Mouse (Mus musculus) hindbrain, embryonic 14.5 days (tissue): ENCODE measurements around the gene Casp9. TPM values are rescaled to one million over a fixed set of nuclear protein-coding genes. Genes with fewer than 3 reads are reported as not detected.

Source experiments
- ATAC-seq: fragments of 200-750 bp; cut with Nextera tagmentation; 2 replicates; pipeline ENCODE4 v1.8.0; 2017; ENCODE audit warnings: moderate number of reproducible peaks, mild to moderate bottlenecking, moderate TSS enrichment, moderate library complexity; ENCODE audit not compliant: low FRiP score
- DNase-seq: peaks from one replicate; pipeline ENCODE4 v3.0.0-alpha.2; 2015; ENCODE audit warnings: low spot score
- H3K27ac ChIP-seq: fragments of 300-500 bp; sonication (generic); 2 replicates; pipeline ENCODE4 v1.5.1; 2014; ENCODE audit warnings: mild to moderate bottlenecking, moderate library complexity
- H3K27me3 ChIP-seq: fragments of 300-500 bp; sonication (generic); 2 replicates; pipeline ENCODE4 v1.6.1; 2014; ENCODE audit warnings: mild to moderate bottlenecking, low read length, mixed read lengths; ENCODE audit not compliant: control insufficient read depth, insufficient read depth
- H3K36me3 ChIP-seq: fragments of 300-500 bp; sonication (generic); replicated peaks from 2 replicates; pipeline ENCODE4 v1.6.1; 2014; ENCODE audit not compliant: control insufficient read depth, insufficient read depth
- H3K4me1 ChIP-seq: fragments of 300-500 bp; sonication (generic); replicated peaks from 2 replicates; pipeline ENCODE4 v1.6.1; 2014; ENCODE audit warnings: antibody characterized with exemption, low read length, mixed read lengths; ENCODE audit not compliant: control insufficient read depth, insufficient read depth
- H3K4me2 ChIP-seq: fragments of 300-500 bp; sonication (generic); replicated peaks from 2 replicates; pipeline ENCODE4 v1.6.1; 2014; ENCODE audit warnings: mild to moderate bottlenecking, moderate library complexity
- H3K4me3 ChIP-seq: fragments of 300-500 bp; sonication (generic); replicated peaks from 2 replicates; pipeline ENCODE4 v1.5.1; 2014; ENCODE audit warnings: mild to moderate bottlenecking, low read length
- H3K9ac ChIP-seq: fragments of 300-500 bp; sonication (generic); 2 replicates; pipeline ENCODE4 v1.6.1; 2014
- H3K9me3 ChIP-seq: fragments of 300-500 bp; sonication (generic); 2 replicates; pipeline ENCODE4 v1.6.1; 2016; ENCODE audit warnings: low read length; ENCODE audit not compliant: control insufficient read depth
- WGBS: fragments of 180-500 bp; shearing (Covaris S2); extraction: QIAGEN DNeasy Blood & Tissue Kit; methylation state at CpG from one replicate; pipeline ENCODE4 v1.1.7; 2014; 5-methylcytosine and 5-hydroxymethylcytosine counted together
- polyA plus RNA-seq: library from polyadenylated mRNA; unstranded; fragments of >200 nt; fragmentation: Nextera tagmentation; extraction: Ambion mirVana; gene quantifications from 2 replicates; pipeline ENCODE4 v1.2.1, GENCODE M21; 2014

The Casp9 gene
- polyA plus RNA-seq, 1 experiment from 2014 or later, result 18.7 TPM

- Histone ChIP-seq H3K9ac (no peak overlapping the region), H3K4me3 (no peak overlapping the region), H3K4me2 (no peak overlapping the region), H3K4me1 (no peaks in the 10 kb centered on the region), H3K27ac (no peak overlapping the region), H3K27me3 (no peaks in the 10 kb centered on the region), H3K9me3 (no peaks in the 10 kb centered on the region), H3K36me3 (peaks cover 9% of the 10 kb centered on the region; the same call in 1 of the 2 replicates)
- 94% methylated on average over 7 of the region's 7 CpGs for WGBS
- ATAC-seq (no peak), DNase-seq (no peak)
Measured at GRCm38 (mm10) chr4:141819316-141819715, 25.9 kb downstream of the Casp9 start.

DNA sequence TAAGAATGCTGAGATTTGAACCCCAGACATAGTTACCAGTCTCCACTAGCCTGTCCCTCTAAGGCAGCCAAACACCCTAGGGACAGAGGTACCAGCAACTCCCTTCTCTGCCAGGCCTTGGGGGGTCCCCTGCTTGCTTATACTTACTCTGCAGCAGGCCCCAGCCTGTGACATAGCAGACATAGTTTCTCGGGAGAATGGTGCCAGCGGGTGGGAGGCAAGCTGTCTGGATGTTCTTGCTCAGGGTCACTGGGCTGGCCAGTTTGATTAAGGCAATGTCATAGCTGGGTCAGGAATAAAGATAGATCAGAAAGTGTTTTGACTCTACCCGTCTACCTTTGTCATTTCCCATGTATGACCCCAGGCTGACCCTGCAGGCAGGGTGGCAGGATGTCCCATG, 27.8 kb downstream of the Casp9 start:
- no peaks in the 10 kb centered on the region for H3K9me3 ChIP-seq
- 81% methylated on average over 3 of the region's 3 CpGs for WGBS

GRCm38 (mm10) chr4:141822089-141822488, 28.7 kb downstream of the Casp9 start:
- H3K36me3 ChIP-seq, result no peaks in the 10 kb centered on the region
- H3K4me2 ChIP-seq, result no peak overlapping the region
- no peak overlapping the region for H3K4me3 ChIP-seq
- no peaks in the 10 kb centered on the region for H3K27me3 ChIP-seq
- H3K27ac ChIP-seq, result no peak overlapping the region
- no peak for DNase-seq
- H3K9ac ChIP-seq, result no peak overlapping the region
- WGBS, result 77% methylated on average over 10 of the region's 10 CpGs
- no peaks in the 10 kb centered on the region for H3K9me3 ChIP-seq
- no peaks in the 10 kb centered on the region for H3K4me1 ChIP-seq
- ATAC-seq, result no peak

More for the DNA sequence above, 27.8 kb downstream of the Casp9 start:
- ATAC-seq (no peak), DNase-seq (no peak)
- Histone ChIP-seq H3K4me1 (no peaks in the 10 kb centered on the region), H3K27me3 (no peaks in the 10 kb centered on the region), H3K27ac (no peak overlapping the region), H3K4me3 (no peak overlapping the region), H3K36me3 (no peaks in the 10 kb centered on the region), H3K4me2 (no peak overlapping the region), H3K9ac (no peak overlapping the region)

DNA sequence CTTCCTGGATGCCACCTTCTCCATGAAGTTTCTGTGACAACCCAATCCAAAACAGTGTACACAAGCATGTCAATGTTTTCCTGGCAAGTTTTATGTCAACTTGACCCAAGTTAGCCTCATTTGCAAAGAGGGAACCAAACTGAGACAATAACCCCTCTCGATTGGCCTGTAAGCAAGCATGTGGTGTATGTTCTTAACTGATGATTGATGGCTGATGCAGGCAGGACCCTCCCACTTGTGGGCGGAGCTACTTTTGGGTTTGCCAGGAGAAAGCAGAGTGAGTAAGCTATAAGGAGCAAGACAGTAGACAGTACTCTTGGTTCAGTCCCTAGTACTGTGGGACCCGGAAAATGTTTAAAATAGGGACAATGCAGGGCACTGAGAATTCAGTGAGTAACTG, 29.6 kb downstream of the Casp9 start:
- Histone ChIP-seq H3K9ac (no peak overlapping the region), H3K36me3 (no peaks in the 10 kb centered on the region), H3K27me3 (no peaks in the 10 kb centered on the region), H3K4me2 (no peak overlapping the region), H3K4me3 (no peak overlapping the region), H3K27ac (no peak overlapping the region), H3K4me1 (no peaks in the 10 kb centered on the region), H3K9me3 (no peaks in the 10 kb centered on the region)
- no peak for DNase-seq
- ATAC-seq, result no peak
- 62% methylated on average over 3 of the region's 3 CpGs for WGBS

DNA sequence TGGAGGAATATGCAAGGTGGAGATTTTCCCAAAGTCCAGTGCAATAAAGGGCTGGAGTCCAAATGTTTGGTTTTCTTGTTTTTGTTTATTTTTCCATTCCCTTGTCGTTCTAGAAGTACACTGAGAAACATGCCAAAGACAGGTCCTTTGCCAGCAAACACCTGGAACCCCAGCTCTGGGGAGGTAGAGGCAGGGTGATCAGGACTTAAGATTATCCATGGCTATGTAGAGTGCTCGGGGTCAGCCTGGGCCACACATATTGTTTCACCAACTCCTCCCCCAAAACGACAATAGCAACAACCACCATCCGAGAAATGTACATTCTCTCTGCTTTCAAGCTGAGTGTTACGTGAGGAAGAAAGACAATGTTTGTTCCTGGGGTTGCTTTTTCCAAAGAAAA, 32.6 kb downstream of the Casp9 start, which contains the start of gene Cela2a:
TSS of gene Cela2a (minus strand) at position 101 of the 400 bp plus-strand sequence.
- 61% methylated on average over 5 of the region's 5 CpGs for WGBS
- Histone ChIP-seq H3K36me3 (no peaks in the 10 kb centered on the region), H3K27ac (no peak within 1 kb of the TSS), H3K4me2 (no peak within 1 kb of the TSS), H3K9me3 (no peaks in the 10 kb centered on the region), H3K4me1 (no peaks in the 10 kb centered on the region), H3K9ac (no peak within 1 kb of the TSS; the same call in 1 of the 2 replicates), H3K4me3 (no peak within 1 kb of the TSS), H3K27me3 (no peaks in the 10 kb centered on the region)
- ATAC-seq (no peak), DNase-seq (no peak)

DNA sequence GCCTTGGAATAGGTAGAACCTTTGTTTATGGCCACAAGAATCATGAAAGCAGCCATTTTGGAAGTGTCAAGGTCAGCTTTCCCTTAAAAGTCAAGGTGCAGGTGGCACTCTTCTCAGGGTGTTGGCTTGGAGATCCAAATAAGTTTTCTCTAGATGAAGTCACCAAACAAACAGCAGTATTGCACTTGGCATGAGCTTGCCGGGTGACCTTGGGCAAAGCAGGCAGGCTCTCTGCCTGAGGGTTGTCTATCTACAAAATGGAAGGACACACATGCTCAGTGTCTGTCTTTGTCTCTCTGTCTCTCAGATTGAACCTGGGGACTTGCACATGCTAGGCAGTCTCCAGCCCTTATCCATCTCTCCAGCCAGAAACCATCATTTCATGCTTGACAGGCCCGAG, 34.0 kb downstream of the Casp9 start:
- Histone ChIP-seq H3K4me3 (no peak overlapping the region), H3K4me2 (no peak overlapping the region), H3K27ac (no peak overlapping the region), H3K27me3 (no peaks in the 10 kb centered on the region), H3K9ac (no peak overlapping the region), H3K36me3 (no peaks in the 10 kb centered on the region), H3K4me1 (no peaks in the 10 kb centered on the region), H3K9me3 (no peaks in the 10 kb centered on the region)
- DNase-seq, result no peak
- ATAC-seq, result no peak
- 93% methylated on average over 2 of the region's 2 CpGs for whole genome bisulfite sequencing

DNA sequence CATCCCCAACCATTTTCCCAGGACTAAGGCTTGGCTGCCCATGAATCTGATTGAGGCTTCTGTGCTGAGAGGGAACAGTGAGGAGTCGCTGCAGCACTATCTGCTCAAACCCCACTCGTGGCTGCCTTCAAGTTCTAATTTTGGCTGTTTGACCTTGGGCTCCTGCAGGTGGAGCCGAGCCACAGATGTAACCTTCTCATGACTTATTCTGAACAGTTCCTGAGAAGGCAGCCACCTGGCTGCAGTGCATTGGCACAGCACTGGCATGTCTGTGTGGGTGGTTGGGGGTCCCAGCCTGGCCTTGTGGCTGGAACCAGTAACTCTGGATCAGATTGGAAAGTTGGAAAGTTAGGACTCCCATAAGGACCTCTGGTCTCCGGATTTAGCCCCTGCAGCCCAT, 34.8 kb downstream of the Casp9 start:
- DNase-seq (no peak), ATAC-seq (no peak)
- Histone ChIP-seq H3K4me1 (no peaks in the 10 kb centered on the region), H3K4me2 (no peak overlapping the region), H3K9me3 (no peaks in the 10 kb centered on the region), H3K9ac (no peak overlapping the region), H3K27me3 (no peaks in the 10 kb centered on the region), H3K36me3 (no peaks in the 10 kb centered on the region), H3K4me3 (no peak overlapping the region), H3K27ac (no peak overlapping the region)
- 76% methylated on average over 4 of the region's 4 CpGs for WGBS

- Histone ChIP-seq H3K4me2 (no peak overlapping the region), H3K4me3 (no peak overlapping the region), H3K9me3 (no peaks in the 10 kb centered on the region), H3K4me1 (no peaks in the 10 kb centered on the region), H3K27me3 (no peaks in the 10 kb centered on the region), H3K9ac (no peak overlapping the region), H3K36me3 (no peaks in the 10 kb centered on the region), H3K27ac (no peak overlapping the region)
- DNase-seq, result no peak
- 53% methylated on average over 11 of the region's 11 CpGs for WGBS
- no peak for ATAC-seq
Measured at GRCm38 (mm10) chr4:141830381-141830780, 37.0 kb downstream of the Casp9 start.

DNA sequence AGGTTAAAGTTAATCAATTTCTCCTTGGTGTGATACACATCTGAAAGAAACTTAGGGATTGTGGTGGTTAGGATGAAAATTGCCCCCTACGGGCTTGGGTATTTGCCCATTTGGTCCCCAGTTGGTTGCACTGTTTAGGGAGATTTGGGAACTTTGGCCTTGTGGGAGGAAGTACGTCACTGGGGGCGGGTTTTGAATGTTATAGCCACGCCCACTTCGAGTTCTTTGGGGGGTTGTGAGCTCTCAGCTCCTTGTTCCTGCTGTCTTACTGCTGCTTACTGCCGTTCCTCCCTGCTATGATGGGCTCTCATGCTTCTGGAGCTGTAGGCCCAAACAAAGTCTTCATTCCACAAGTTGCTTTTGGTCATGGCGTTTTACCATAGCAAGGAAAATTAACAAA, 37.9 kb downstream of the Casp9 start:
- DNase-seq, result no peak
- 75% methylated on average over 7 of the region's 7 CpGs for WGBS
- ATAC-seq, result no peak
- Histone ChIP-seq H3K27me3 (no peaks in the 10 kb centered on the region), H3K9ac (no peak overlapping the region), H3K4me3 (no peak overlapping the region), H3K27ac (no peak overlapping the region), H3K9me3 (no peaks in the 10 kb centered on the region), H3K36me3 (no peaks in the 10 kb centered on the region), H3K4me2 (no peak overlapping the region), H3K4me1 (no peaks in the 10 kb centered on the region)

DNA sequence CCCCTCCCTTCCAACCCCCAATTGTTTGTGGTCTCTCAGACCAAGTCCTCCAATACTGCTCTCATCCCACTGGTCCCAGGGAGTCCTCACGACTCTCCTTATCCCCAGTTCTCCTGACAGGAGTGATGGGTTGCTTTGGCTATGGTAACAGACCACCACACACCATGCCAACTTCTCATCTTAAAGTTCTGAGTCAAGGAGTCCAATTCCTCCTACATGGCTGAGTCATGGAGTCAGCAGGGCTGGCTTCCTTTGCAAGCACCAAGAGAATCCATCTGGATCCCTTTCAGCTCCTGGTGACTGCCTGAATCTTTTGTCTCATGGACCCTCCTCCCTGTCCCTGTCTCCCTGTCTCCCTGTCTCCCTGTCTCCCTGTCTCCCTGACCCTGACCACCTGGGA, 40.5 kb downstream of the Casp9 start:
- Histone ChIP-seq H3K4me3 (no peak overlapping the region), H3K4me1 (no peaks in the 10 kb centered on the region), H3K9me3 (no peaks in the 10 kb centered on the region), H3K27ac (no peak overlapping the region), H3K36me3 (no peaks in the 10 kb centered on the region), H3K9ac (no peak overlapping the region), H3K27me3 (no peaks in the 10 kb centered on the region), H3K4me2 (no peak overlapping the region)
- ATAC-seq (no peak), DNase-seq (no peak)
- whole genome bisulfite sequencing, result 69% methylated on average over 1 of the region's 1 CpGs
